Mouse (Mus musculus) cerebellum, adult 9-10 months (tissue): ENCODE results near the gene Slc39a2.

Source experiments
- DNase-seq: peaks from one replicate; pipeline ENCODE4 v3.0.0; 2022

Gene Slc39a2

DNA sequence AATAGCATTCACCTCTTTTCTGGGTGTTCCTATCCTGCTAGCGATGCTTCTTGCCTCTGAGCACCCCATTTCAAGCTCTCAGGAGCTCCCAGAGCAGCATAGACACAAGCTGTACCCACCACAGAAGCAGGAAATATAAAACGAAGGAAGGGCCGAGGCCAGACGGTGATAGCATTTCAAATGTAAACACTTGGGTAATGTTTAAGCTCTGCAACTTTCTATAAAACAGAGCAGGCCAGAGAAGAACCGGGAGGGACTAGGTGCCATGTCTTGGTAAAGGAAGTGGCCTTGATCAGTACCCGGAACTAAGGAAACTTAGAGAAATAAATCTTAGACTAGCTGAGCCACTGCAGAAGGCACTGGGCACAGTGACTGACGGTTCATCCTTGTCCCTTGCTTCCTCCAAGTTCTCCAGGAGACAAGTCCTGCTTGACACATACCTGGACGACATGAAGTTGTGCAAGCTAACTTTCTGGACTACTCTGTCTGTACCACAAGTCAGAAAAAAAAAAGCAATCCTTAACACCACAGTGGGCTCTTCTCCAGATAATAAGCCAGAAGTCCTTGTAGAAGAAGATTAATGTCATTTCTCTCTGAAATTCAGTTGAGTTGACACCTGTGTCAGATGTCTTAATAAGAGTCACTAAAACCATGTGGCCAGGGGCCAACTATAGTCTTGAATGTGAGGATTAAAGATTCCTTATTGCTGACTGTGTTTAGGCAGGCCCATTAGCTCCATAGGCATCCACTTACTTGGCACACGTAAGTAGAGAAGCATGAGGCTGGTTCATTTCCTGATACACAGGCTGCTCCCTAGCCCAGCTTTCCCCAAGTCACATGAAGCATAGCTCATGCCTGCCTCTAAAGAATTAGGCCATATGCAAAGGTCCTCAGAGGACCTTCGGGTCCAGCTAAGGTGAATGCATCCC lies 39.7 kb downstream of the Slc39a2 start:
- DNase-seq: no peak

GRCm38 (mm10) chr14:51939005-51939404 lies 46.3 kb downstream of the Slc39a2 start:
- DNase-seq: no peak

- no peak for DNase-seq
These were observed 48.4 kb downstream of the Slc39a2 start for GRCm38 (mm10) chr14:51940944-51941560.

GRCm38 (mm10) chr14:51941577-51941976 lies 48.9 kb downstream of the Slc39a2 start:
- DNase-seq: no peak

GRCm38 (mm10) chr14:51942236-51942635 lies 49.5 kb downstream of the Slc39a2 start:
- no peak for DNase-seq

DNA sequence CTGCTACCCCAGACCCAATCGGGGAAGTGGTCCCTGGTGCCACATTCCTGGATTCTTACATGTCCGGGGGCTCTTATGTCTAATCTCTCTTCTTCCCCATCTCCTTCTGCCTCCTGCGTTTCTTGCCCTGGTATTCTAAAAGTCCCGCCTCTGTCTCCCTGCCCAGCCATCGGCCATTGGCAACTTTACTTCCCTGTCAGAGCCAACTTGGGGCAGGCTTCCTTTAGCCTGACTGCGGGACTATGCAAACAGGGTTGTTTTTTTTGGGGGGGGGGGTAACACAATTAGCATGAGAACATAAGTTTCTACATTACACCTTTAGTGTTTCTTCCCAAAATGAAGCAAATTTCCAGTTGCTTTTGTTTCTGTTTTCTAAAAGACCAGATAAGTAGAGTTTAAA lies 50.6 kb downstream of the Slc39a2 start:
- no peak for DNase-seq
